Comparison of ENCODE assay signal across 9 mouse cellular contexts in the genomic region with DNA sequence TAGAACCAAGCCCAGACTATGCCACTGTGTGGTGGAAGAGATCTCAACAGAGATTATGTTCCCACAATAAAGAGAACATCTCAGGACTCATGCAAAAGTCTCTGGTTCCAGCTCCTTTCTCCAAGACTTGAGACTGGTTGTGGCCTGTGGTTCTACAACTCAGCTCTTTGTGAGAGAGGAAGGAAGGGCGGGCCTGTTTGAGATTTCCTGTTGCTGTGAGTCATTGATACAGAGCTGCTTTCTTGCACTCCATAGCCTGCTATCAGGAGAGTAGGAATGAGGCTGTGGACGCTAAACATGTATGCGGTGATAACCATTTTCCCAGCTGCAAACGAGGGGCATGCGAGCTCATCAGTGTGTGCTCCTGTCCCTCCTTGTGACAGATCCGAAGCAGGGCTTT. TPM values are rescaled to one million over a fixed set of nuclear protein-coding genes. Genes with fewer than 3 reads are reported as not detected.
DNase-seq lines count a peak whose midpoint lies in the region; ATAC-seq lines count a peak whose summit lies in the region.
"Had no signal": no experiment of that assay in that cellular context is flagged by ENCODE, and none has a peak within 500 bp of the region (broad histone marks: within the 10 kb centered on the region; RNA-seq: fewer than 3 reads in every experiment).

No protein-coding gene starts in this region.

- DNase-seq in c-Kit-positive CD71-negative TER-119-negative erythroid progenitor cells, embryonic 14.5 days (ENCODE audit: low read depth) = peak; percentile 53
- peak; percentile 71 for DNase-seq in induced T-regulatory cell, adult 2 months (ENCODE audit: low read depth)
- DNase-seq in forebrain, embryonic 11.5 days (ENCODE audit: low spot score) = no peak
- no peak for DNase-seq in cerebellum, adult 18-20 months
- DNase-seq in cerebellum, postnatal 14 days = no peak

- no peak overlapping the region for H3K27ac ChIP-seq in hindbrain, embryonic 13.5 days
- no peak overlapping the region for H3K27ac ChIP-seq in forebrain, embryonic 11.5 days (ENCODE audit: low read depth, low read length)
- H3K27ac ChIP-seq: midbrain, embryonic 10.5 days had no signal

- H3K9me3 ChIP-seq in hindbrain, embryonic 13.5 days = no peaks in the 10 kb centered on the region
- no peaks in the 10 kb centered on the region for H3K9me3 ChIP-seq in forebrain, embryonic 11.5 days (ENCODE audit: control insufficient read depth, low read length)
- H3K9me3 ChIP-seq: midbrain, embryonic 10.5 days had no signal

- H3K27me3 ChIP-seq in hindbrain, embryonic 13.5 days = no peaks in the 10 kb centered on the region
- no peaks in the 10 kb centered on the region for H3K27me3 ChIP-seq in forebrain, embryonic 11.5 days (ENCODE audit: control insufficient read depth, insufficient read depth, low read length)

- H3K4me2 ChIP-seq in hindbrain, embryonic 13.5 days = no peak overlapping the region
- no peak overlapping the region for H3K4me2 ChIP-seq in forebrain, embryonic 11.5 days (ENCODE audit: low read depth, low read length, severe bottlenecking)

- H3K4me3 ChIP-seq in hindbrain, embryonic 13.5 days = no peak overlapping the region
- no peak overlapping the region for H3K4me3 ChIP-seq in forebrain, embryonic 11.5 days (ENCODE audit: low read depth, low read length)
- H3K4me3 ChIP-seq: midbrain, embryonic 10.5 days had no signal

- ATAC-seq in CD4-positive, CD25-positive, alpha-beta regulatory T cell, adult 4 months = peak; percentile 84
- ATAC-seq in megakaryocyte-erythroid progenitor cell, adult 5-6 weeks (replicated peaks; ENCODE audit: low FRiP score, low TSS enrichment, poor library complexity, severe bottlenecking) = peak; percentile 95
- no peak for ATAC-seq in hindbrain, embryonic 13.5 days (ENCODE audit: low FRiP score)
- ATAC-seq in forebrain, embryonic 11.5 days (replicated peaks; ENCODE audit: low FRiP score) = no peak

- H3K9ac ChIP-seq in hindbrain, embryonic 13.5 days = no peak overlapping the region
- H3K9ac ChIP-seq in forebrain, embryonic 11.5 days (ENCODE audit: low read length) = no peak overlapping the region

- 90% methylated on average over 6 of the region's 6 CpGs for WGBS in hindbrain, embryonic 13.5 days
- 87% methylated on average over 6 of the region's 6 CpGs for WGBS in forebrain, embryonic 11.5 days

- no peaks in the 10 kb centered on the region for H3K4me1 ChIP-seq in hindbrain, embryonic 13.5 days (replicated peaks)
- no peaks in the 10 kb centered on the region for H3K4me1 ChIP-seq in forebrain, embryonic 11.5 days (replicated peaks; ENCODE audit: control insufficient read depth, insufficient read depth, low read length)
- H3K4me1 ChIP-seq: midbrain, embryonic 10.5 days had no signal

- H3K36me3 ChIP-seq in hindbrain, embryonic 13.5 days = no peaks in the 10 kb centered on the region
- H3K36me3 ChIP-seq in forebrain, embryonic 11.5 days (ENCODE audit: control insufficient read depth, insufficient read depth, low read length) = no peaks in the 10 kb centered on the region
- H3K36me3 ChIP-seq: midbrain, embryonic 10.5 days had no signal

RNA-seq across cellular contexts. Expression of gene B430305J03Rik, which starts 43.9 kb away (rescaled TPM):
- polyA plus RNA-seq in CD4-positive, CD25-positive, alpha-beta regulatory T cell, adult 4 months (2017; shearing (Covaris generic)) = not detected
- 0.17 and 0.28 TPM in 2 replicates for total RNA-seq in megakaryocyte-erythroid progenitor cell, adult 5-6 weeks (2014; fragmentation: Nextera tagmentation)
- 0.05 and 0.19 TPM in 2 replicates for total RNA-seq in megakaryocyte-erythroid progenitor cell, adult 5-6 weeks (2017)
- not detected in 2 replicates for polyA plus RNA-seq in hindbrain, embryonic 13.5 days (2015; fragmentation: Nextera tagmentation; extraction: Ambion mirVana)
- not detected in 2 replicates for polyA plus RNA-seq in forebrain, embryonic 11.5 days (2014; fragmentation: Nextera tagmentation; extraction: Ambion mirVana)
- polyA plus RNA-seq: midbrain, embryonic 10.5 days had no signal

RNA-seq across cellular contexts. Expression of gene Rap2b, which starts 48.2 kb away (rescaled TPM):
- 10 to 100 TPM; 13.5 to 17.8 TPM for polyA plus RNA-seq in CD4-positive, CD25-positive, alpha-beta regulatory T cell, adult 4 months (2017; shearing (Covaris generic))
- 5.1 and 6.0 TPM in 2 replicates for total RNA-seq in megakaryocyte-erythroid progenitor cell, adult 5-6 weeks (2014; fragmentation: Nextera tagmentation)
- 9.6 and 11.4 TPM in 2 replicates for total RNA-seq in megakaryocyte-erythroid progenitor cell, adult 5-6 weeks (2017)
- polyA plus RNA-seq in hindbrain, embryonic 13.5 days (2015; fragmentation: Nextera tagmentation; extraction: Ambion mirVana) = 11.6 and 12.3 TPM in 2 replicates
- 14.4 and 14.7 TPM in 2 replicates for polyA plus RNA-seq in forebrain, embryonic 11.5 days (2014; fragmentation: Nextera tagmentation; extraction: Ambion mirVana)

Comparison
In these comparisons a context has a peak if more than half of its experiments do, and no peak if none do; other contexts are left out.
1. ATAC-seq: peak in CD4-positive, CD25-positive, alpha-beta regulatory T cell, adult 4 months (single experiment) and megakaryocyte-erythroid progenitor cell, adult 5-6 weeks (single experiment); none in hindbrain, embryonic 13.5 days (single experiment) and forebrain, embryonic 11.5 days (single experiment).
2. DNase-seq: peak in c-Kit-positive CD71-negative TER-119-negative erythroid progenitor cells, embryonic 14.5 days (single experiment) and induced T-regulatory cell, adult 2 months (single experiment); none in forebrain, embryonic 11.5 days (single experiment), cerebellum, adult 18-20 months (0 of 2) and cerebellum, postnatal 14 days (0 of 2).